Mouse (Mus musculus) macrophage (primary cell): ENCODE results near the gene Vps4a. TPM values are rescaled to one million over a fixed set of nuclear protein-coding genes. Genes with fewer than 3 reads are reported as not detected.
A peak's percentile ranks its signal among the peaks of the same experiment; 100 is the strongest.
"Not testable (repeated sequence)": the region's sequence is repeated elsewhere in the genome, so short reads cannot be mapped to it uniquely, and the experiment has no call there.

Experiments
- H3K27ac ChIP-seq: fragments of 350-480 bp; formaldehyde crosslinking; 2 replicates; pipeline ENCODE4 v1.9.0; 2021
- H3K36me3 ChIP-seq: fragments of 350-480 bp; formaldehyde crosslinking; 2 replicates; pipeline ENCODE4 v1.9.0; 2021; ENCODE audit errors: inconsistent target
- H3K4me3 ChIP-seq: fragments of 350-480 bp; formaldehyde crosslinking; 2 replicates; pipeline ENCODE4 v1.9.0; 2021; ENCODE audit errors: inconsistent target
- H3K79me2 ChIP-seq: fragments of 350-480 bp; formaldehyde crosslinking; 2 replicates; pipeline ENCODE4 v1.9.0; 2021; ENCODE audit errors: inconsistent target
- WGBS: methylation state at CpG from one replicate; pipeline ENCODE4 v1.1.7; 2026; ENCODE audit warnings: inconsistent platforms; ENCODE audit not compliant: missing documents; 5-methylcytosine and 5-hydroxymethylcytosine counted together
- polyA plus RNA-seq: library from polyadenylated mRNA; stranded (reverse); fragments of 250-400 nt; gene quantifications from 3 replicates; pipeline ENCODE4 v1.2.4, GENCODE M21; 2018; ENCODE audit warnings: inconsistent platforms

Vps4a gene
- polyA plus RNA-seq, 1 experiment from 2014 or later = 40.7 TPM

DNA sequence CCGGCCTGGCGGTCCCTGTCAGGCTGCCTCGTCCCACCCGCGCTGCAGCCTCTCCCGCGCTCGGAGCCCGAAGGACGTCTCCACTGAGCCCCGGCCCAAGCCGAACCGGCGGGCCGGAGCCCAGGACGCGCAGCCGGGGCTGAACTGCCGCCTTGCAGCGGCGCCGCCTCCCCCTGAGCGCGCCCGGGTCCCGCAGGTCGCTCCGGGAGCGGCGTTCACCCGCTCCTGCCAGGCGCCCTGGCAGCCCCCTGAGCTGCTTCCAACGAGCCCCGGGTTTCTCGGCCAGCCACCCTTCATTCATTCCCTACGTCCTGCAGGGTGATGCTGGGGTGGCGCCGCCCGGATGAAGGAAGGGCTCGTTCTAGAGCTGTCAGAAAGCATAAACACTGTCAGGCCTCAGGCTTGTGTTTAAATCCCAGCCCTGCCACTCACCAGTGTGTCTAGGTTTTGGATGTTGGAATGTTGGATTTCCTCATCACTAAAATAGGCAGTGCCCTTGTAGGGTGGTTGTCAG is 612 bp downstream of the Vps4a start:
- Histone ChIP-seq H3K27ac (no peak overlapping the region), H3K79me2 (peaks cover 44% of the 10 kb centered on the region), H3K4me3 (peak overlapping the region; percentile 54), H3K36me3 (peaks cover 3% of the 10 kb centered on the region; the same call in 1 of the 2 replicates)
- WGBS = 1% methylated on average over 40 of the region's 40 CpGs

- peaks cover 44% of the 10 kb centered on the region for H3K79me2 ChIP-seq
- 86% methylated on average over 2 of the region's 2 CpGs for WGBS
Measured at GRCm38 (mm10) chr8:107033609-107034008, 2.6 kb downstream of the Vps4a start.

GRCm38 (mm10) chr8:107035641-107036040 is 4.6 kb downstream of the Vps4a start:
- no peak overlapping the region for H3K4me3 ChIP-seq
- peaks cover 44% of the 10 kb centered on the region for H3K79me2 ChIP-seq
- H3K27ac ChIP-seq = no peak overlapping the region
- 100% methylated on average over 3 of the region's 3 CpGs for WGBS
- peaks cover 17% of the 10 kb centered on the region for H3K36me3 ChIP-seq

More at GRCm38 (mm10) chr8:107033609-107034008, 2.6 kb downstream of the Vps4a start:
- H3K36me3 ChIP-seq = peaks cover 11% of the 10 kb centered on the region
- H3K4me3 ChIP-seq, H3K27ac ChIP-seq: not testable (repeated sequence)

- H3K36me3 ChIP-seq = peaks cover 26% of the 10 kb centered on the region
- H3K4me3 ChIP-seq = no peak overlapping the region
Measured at GRCm38 (mm10) chr8:107036626-107037025, 5.6 kb downstream of the Vps4a start.

DNA sequence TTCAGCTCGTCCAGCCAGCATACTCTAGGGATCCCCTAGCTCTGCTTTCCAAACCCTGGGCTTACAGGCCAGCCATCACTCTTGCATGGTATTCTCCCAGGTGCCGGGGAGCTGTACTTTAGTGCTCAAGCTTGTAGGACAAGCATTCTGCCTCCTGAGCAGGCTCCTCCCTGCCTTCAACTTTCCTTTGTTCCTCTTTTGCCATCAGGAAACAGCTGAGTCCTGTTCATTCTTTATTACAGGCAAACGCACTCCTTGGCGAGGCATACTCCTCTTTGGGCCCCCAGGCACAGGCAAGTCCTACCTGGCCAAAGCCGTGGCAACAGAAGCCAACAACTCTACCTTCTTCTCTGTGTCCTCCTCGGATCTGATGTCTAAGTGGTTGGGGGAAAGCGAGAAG is 9.6 kb downstream of the Vps4a start:
- Histone ChIP-seq H3K36me3 (peaks cover 66% of the 10 kb centered on the region), H3K79me2 (peaks cover 8% of the 10 kb centered on the region; the same call in 1 of the 2 replicates), H3K4me3 (no peak overlapping the region), H3K27ac (no peak overlapping the region)
- 45% methylated on average over 7 of the region's 7 CpGs for WGBS

More at GRCm38 (mm10) chr8:107036626-107037025, 5.6 kb downstream of the Vps4a start:
- 86% methylated on average over 8 of the region's 8 CpGs for WGBS
- Histone ChIP-seq H3K79me2 (peaks cover 44% of the 10 kb centered on the region), H3K27ac (no peak overlapping the region)

GRCm38 (mm10) chr8:107045478-107045877 is 14.5 kb downstream of the Vps4a start:
- H3K79me2 ChIP-seq = peaks cover 34% of the 10 kb centered on the region
- 88% methylated on average over 6 of the region's 6 CpGs for WGBS
- H3K36me3 ChIP-seq = peaks cover 60% of the 10 kb centered on the region
- H3K27ac ChIP-seq = no peak overlapping the region
- no peak overlapping the region for H3K4me3 ChIP-seq

DNA sequence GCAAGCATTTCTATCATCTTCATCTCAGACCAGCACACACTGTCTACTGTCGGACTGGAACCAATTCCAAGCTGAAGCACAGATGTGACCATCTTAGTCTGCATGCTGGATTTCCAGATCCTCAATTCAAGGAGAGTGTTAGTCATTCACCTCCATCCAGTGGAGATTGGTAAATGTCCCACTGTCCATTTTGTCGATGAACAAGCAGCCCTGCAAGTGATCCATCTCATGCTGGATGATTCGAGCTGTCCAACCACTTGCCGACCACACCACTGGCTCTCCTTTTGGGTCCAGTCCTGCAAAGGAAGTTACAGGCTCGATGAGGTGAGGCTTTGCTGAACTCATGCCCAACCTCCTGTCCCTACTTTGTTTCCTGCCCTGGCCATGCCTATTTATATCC is 16.0 kb downstream of the Vps4a start:
- peaks cover 51% of the 10 kb centered on the region for H3K36me3 ChIP-seq
- H3K27ac ChIP-seq = no peak overlapping the region
- no peak overlapping the region for H3K4me3 ChIP-seq
- peaks cover 49% of the 10 kb centered on the region for H3K79me2 ChIP-seq
- 64% methylated on average over 5 of the region's 5 CpGs for WGBS

GRCm38 (mm10) chr8:107048061-107048941 is 17.3 kb downstream of the Vps4a start, which contains the start of gene Pdf:
Gene Pdf, minus strand, starts transcription at chr8:107048614.
- Histone ChIP-seq H3K27ac (peak within 1 kb of the TSS; percentile 43), H3K79me2 (peaks cover 62% of the 10 kb centered on the region), H3K4me3 (peak within 1 kb of the TSS; percentile 60), H3K36me3 (peaks cover 51% of the 10 kb centered on the region)
- WGBS = under 1% methylated on average over 77 of the region's 87 CpGs

DNA sequence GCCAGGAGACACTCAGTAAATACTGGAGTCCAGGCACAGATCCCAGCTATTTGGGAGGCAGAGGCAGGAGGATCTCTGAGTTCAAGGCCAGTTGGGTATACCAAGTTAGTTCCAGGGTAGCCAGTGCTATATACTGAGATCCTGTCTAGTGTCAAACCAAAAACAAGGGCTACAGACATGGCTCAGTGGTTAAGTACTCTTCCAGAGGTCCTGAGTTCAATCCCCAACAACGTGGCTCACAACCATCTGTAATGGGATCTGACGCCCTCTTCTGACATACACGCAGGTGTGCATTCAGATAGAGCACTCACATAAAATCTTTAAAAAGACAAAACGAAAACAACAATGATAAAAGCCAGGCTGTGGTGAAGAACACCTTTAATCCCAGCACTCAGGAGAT is 18.5 kb downstream of the Vps4a start:
- no peak overlapping the region for H3K27ac ChIP-seq
- peak overlapping the region; percentile 44 for H3K4me3 ChIP-seq
- WGBS = 82% methylated on average over 4 of the region's 4 CpGs
- H3K36me3 ChIP-seq = peaks cover 41% of the 10 kb centered on the region
- peaks cover 74% of the 10 kb centered on the region for H3K79me2 ChIP-seq

DNA sequence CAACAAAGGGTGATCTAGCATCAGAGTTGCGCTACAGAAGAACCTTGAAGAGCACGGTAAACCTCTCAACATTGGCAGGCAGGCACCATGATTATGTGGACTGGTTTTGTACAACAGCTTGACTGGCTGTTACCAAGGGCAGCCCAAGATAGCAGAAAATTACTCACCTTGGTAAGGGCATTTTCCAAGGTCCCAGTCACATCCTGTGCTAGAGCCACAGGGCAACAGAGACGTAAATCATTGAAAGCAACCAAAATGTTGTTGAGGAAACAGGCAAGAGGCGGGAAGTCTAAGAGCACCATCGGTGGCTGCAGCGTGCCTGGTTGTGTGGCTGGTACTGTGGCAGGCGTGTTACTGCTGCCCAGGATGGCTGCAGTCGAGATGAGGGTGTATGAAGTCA is 21.0 kb downstream of the Vps4a start:
- peaks cover 19% of the 10 kb centered on the region for H3K36me3 ChIP-seq
- H3K79me2 ChIP-seq = peaks cover 75% of the 10 kb centered on the region
- 93% methylated on average over 8 of the region's 8 CpGs for WGBS
- H3K27ac ChIP-seq = no peak overlapping the region
- H3K4me3 ChIP-seq = no peak overlapping the region

GRCm38 (mm10) chr8:107056076-107056972 is 25.3 kb downstream of the Vps4a start, which contains the start of the genes Cog8 and Nip7:
Gene Cog8, minus strand, starts transcription at chr8:107056689.
Gene Nip7, plus strand, starts transcription at chr8:107056877.
- peak within 1 kb of the TSS; percentile 36 for H3K27ac ChIP-seq
- H3K79me2 ChIP-seq = peaks cover 67% of the 10 kb centered on the region
- peaks cover 27% of the 10 kb centered on the region for H3K36me3 ChIP-seq
- WGBS = 1% methylated on average over 83 of the region's 88 CpGs
- H3K4me3 ChIP-seq = peak within 1 kb of the TSS; percentile 92

- Histone ChIP-seq H3K79me2 (peaks cover 60% of the 10 kb centered on the region), H3K27ac (peak overlapping the region; percentile 36), H3K4me3 (peak overlapping the region; percentile 92), H3K36me3 (peaks cover 24% of the 10 kb centered on the region)
- under 1% methylated on average over 33 of the region's 33 CpGs for WGBS
Measured at GRCm38 (mm10) chr8:107056973-107057369, 25.9 kb downstream of the Vps4a start.

DNA sequence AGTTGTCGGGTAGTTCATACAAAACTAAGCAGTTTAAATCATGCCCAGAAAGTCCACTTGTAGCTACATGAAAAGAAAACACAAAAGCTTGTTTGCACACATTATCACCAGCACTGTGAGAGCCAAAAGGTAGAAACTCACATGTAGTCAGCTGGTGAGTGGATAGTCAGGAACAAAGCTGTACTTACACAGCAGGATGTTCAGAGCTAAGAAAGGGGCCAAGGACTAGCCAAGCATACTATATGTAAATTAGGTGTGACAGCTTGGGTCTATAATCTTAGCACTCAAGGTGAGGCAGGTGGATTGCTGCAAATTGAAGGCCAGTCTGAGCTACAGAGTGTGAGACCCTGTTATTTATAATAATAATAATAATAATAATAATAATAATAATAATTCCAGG is 31.6 kb downstream of the Vps4a start:
- Histone ChIP-seq H3K4me3 (no peak overlapping the region), H3K36me3 (0 out of 2 replicates have a peak, but pooled peaks cover 9% of the 10 kb centered on the region), H3K79me2 (peaks cover 10% of the 10 kb centered on the region), H3K27ac (no peak overlapping the region)
- 91% methylated on average over 1 of the region's 1 CpGs for WGBS
